Mouse (Mus musculus): ENCODE results near the gene Kcnk15. TPM values are rescaled to one million over a fixed set of nuclear protein-coding genes. Genes with fewer than 3 reads are reported as not detected.

The Kcnk15 gene
- polyA plus RNA-seq, 1 experiment from 2014 or later, result 0.11 TPM

- no peaks in the 10 kb centered on the region for H3K4me1 ChIP-seq (ENCODE audit: control insufficient read depth, insufficient read depth, low read length)
- H3K9me3 ChIP-seq (ENCODE audit: control insufficient read depth, low read length), result no peaks in the 10 kb centered on the region
- H3K36me3 ChIP-seq (ENCODE audit: control insufficient read depth, insufficient read depth, low read length), result no peaks in the 10 kb centered on the region
- H3K4me3 ChIP-seq (ENCODE audit: low read depth, low read length), result no peak overlapping the region
- H3K9ac ChIP-seq (replicated peaks; ENCODE audit: low read depth, low read length), result no peak overlapping the region
- ATAC-seq (ENCODE audit: low read depth), result no peak
- no peak overlapping the region for H3K27ac ChIP-seq (ENCODE audit: low read depth, low read length)
- 80% methylated on average over 4 of the region's 4 CpGs for WGBS
- H3K4me2 ChIP-seq (ENCODE audit: low read depth, low read length), result no peak overlapping the region
- H3K27me3 ChIP-seq (ENCODE audit: control insufficient read depth, insufficient read depth, low read length), result no peaks in the 10 kb centered on the region
Observed at GRCm38 (mm10) chr2:163902448-163902847, 49.0 kb downstream of the Kcnk15 start.

GRCm38 (mm10) chr2:163903461-163903860 lies 50.0 kb downstream of the Kcnk15 start:
- H3K4me1 ChIP-seq (ENCODE audit: control insufficient read depth, insufficient read depth, low read length), result no peaks in the 10 kb centered on the region
- no peak overlapping the region for H3K27ac ChIP-seq (ENCODE audit: low read depth, low read length)

GRCm38 (mm10) chr2:163904323-163904722 lies 50.9 kb downstream of the Kcnk15 start:
- H3K27ac ChIP-seq (ENCODE audit: low read depth, low read length), result no peak overlapping the region
- H3K36me3 ChIP-seq (ENCODE audit: control insufficient read depth, insufficient read depth, low read length), result no peaks in the 10 kb centered on the region
- H3K4me2 ChIP-seq (ENCODE audit: low read depth, low read length), result no peak overlapping the region
- 89% methylated on average over 4 of the region's 4 CpGs for WGBS
- H3K9ac ChIP-seq (replicated peaks; ENCODE audit: low read depth, low read length), result no peak overlapping the region
- H3K4me3 ChIP-seq (ENCODE audit: low read depth, low read length), result no peak overlapping the region
- H3K9me3 ChIP-seq (ENCODE audit: control insufficient read depth, low read length), result no peaks in the 10 kb centered on the region
- no peaks in the 10 kb centered on the region for H3K27me3 ChIP-seq (ENCODE audit: control insufficient read depth, insufficient read depth, low read length)
- ATAC-seq (ENCODE audit: low read depth), result no peak
- H3K4me1 ChIP-seq (ENCODE audit: control insufficient read depth, insufficient read depth, low read length), result no peaks in the 10 kb centered on the region

More at GRCm38 (mm10) chr2:163903461-163903860, 50.0 kb downstream of the Kcnk15 start:
- no peak overlapping the region for H3K4me3 ChIP-seq (ENCODE audit: low read depth, low read length)
- WGBS, result 73% methylated on average over 11 of the region's 11 CpGs
- no peaks in the 10 kb centered on the region for H3K36me3 ChIP-seq (ENCODE audit: control insufficient read depth, insufficient read depth, low read length)
- no peak for ATAC-seq (ENCODE audit: low read depth)
- no peaks in the 10 kb centered on the region for H3K9me3 ChIP-seq (ENCODE audit: control insufficient read depth, low read length)
- no peak overlapping the region for H3K9ac ChIP-seq (replicated peaks; ENCODE audit: low read depth, low read length)
- no peak overlapping the region for H3K4me2 ChIP-seq (ENCODE audit: low read depth, low read length)
- H3K27me3 ChIP-seq (ENCODE audit: control insufficient read depth, insufficient read depth, low read length), result no peaks in the 10 kb centered on the region

- H3K9ac ChIP-seq (replicated peaks; ENCODE audit: low read depth, low read length), result no peak overlapping the region
- H3K36me3 ChIP-seq (ENCODE audit: control insufficient read depth, insufficient read depth, low read length), result no peaks in the 10 kb centered on the region
- 61% methylated on average over 5 of the region's 5 CpGs for WGBS
- H3K4me3 ChIP-seq (ENCODE audit: low read depth, low read length), result no peak overlapping the region
- no peak for ATAC-seq (ENCODE audit: low read depth)
- H3K4me2 ChIP-seq (ENCODE audit: low read depth, low read length), result no peak overlapping the region
- H3K9me3 ChIP-seq (ENCODE audit: control insufficient read depth, low read length), result no peaks in the 10 kb centered on the region
- H3K27me3 ChIP-seq (ENCODE audit: control insufficient read depth, insufficient read depth, low read length), result no peaks in the 10 kb centered on the region
- H3K4me1 ChIP-seq (ENCODE audit: control insufficient read depth, insufficient read depth, low read length), result no peaks in the 10 kb centered on the region
- no peak overlapping the region for H3K27ac ChIP-seq (ENCODE audit: low read depth, low read length)
Observed at GRCm38 (mm10) chr2:163907131-163907530, 53.7 kb downstream of the Kcnk15 start.

Other genes with a start within 250 kb of the Kcnk15 start
- gene Serinc3, start 208.5 kb upstream of the Kcnk15 start, polyA plus RNA-seq (2014; fragmentation: Nextera tagmentation; extraction: Ambion mirVana), result 39.0 and 44.3 TPM in 2 replicates
- 102 and 103 TPM in 2 replicates for gene Pkig, start 195.3 kb upstream of the Kcnk15 start, polyA plus RNA-seq (2014; fragmentation: Nextera tagmentation; extraction: Ambion mirVana)
- 2.5 and 3.1 TPM in 2 replicates for gene Ada, start 103.4 kb upstream of the Kcnk15 start, polyA plus RNA-seq (2014; fragmentation: Nextera tagmentation; extraction: Ambion mirVana)
- gene Ccn5, start 32.8 kb upstream of the Kcnk15 start, polyA plus RNA-seq (2014; fragmentation: Nextera tagmentation; extraction: Ambion mirVana), result 0.19 and 0.40 TPM in 2 replicates
- gene Rims4, start 65.0 kb downstream of the Kcnk15 start, polyA plus RNA-seq (2014; fragmentation: Nextera tagmentation; extraction: Ambion mirVana), result 6.1 and 8.3 TPM in 2 replicates
- 466 and 481 TPM in 2 replicates for gene Ywhab, start 141.3 kb downstream of the Kcnk15 start, polyA plus RNA-seq (2014; fragmentation: Nextera tagmentation; extraction: Ambion mirVana)
- 2.0 and 2.8 TPM in 2 replicates for gene Pabpc1l, start 171.8 kb downstream of the Kcnk15 start, polyA plus RNA-seq (2014; fragmentation: Nextera tagmentation; extraction: Ambion mirVana)
- 24.7 and 26.3 TPM in 2 replicates for gene Stk4, start 216.7 kb downstream of the Kcnk15 start, polyA plus RNA-seq (2014; fragmentation: Nextera tagmentation; extraction: Ambion mirVana)
- gene Tomm34, start 217.5 kb downstream of the Kcnk15 start, polyA plus RNA-seq (2014; fragmentation: Nextera tagmentation; extraction: Ambion mirVana), result 49.4 and 49.7 TPM in 2 replicates